Mouse (Mus musculus) stomach, postnatal 0 days (tissue): Measurements from ENCODE around the gene Pus7l.
A peak's percentile ranks its signal among the peaks of the same experiment; 100 is the strongest.

Source experiments
- CTCF ChIP-seq: IDR thresholded peaks from 2 replicates; pipeline ENCODE4 v1.5.1; 2016; ENCODE audit warnings: antibody characterized with exemption, low read depth, mild to moderate bottlenecking, moderate library complexity
- EP300 ChIP-seq: optimal IDR thresholded peaks from 2 replicates; pipeline ENCODE3; 2016; ENCODE audit warnings: antibody characterized with exemption

GRCm38 (mm10) chr15:94543409-94544051 lies at the start of gene Pus7l, which contains the start of gene Irak4:
- TF ChIP-seq CTCF = peak; percentile 16
- TF ChIP-seq EP300 = no peak
